Mouse (Mus musculus): Measurements from ENCODE around the gene Ube2r2.

- no peak for TF ChIP-seq POLR2A (IDR thresholded peaks at IDR 0.05; ENCODE audit: borderline replicate concordance, extremely low read depth, low read depth, low read length)
- no peak for TF ChIP-seq CTCF (IDR thresholded peaks at IDR 0.05; ENCODE audit: insufficient read depth, low read length)
Measured at GRCm38 (mm10) chr4:41108717-41109425, 26.7 kb upstream of the Ube2r2 start.
